Mouse (Mus musculus) ES-E14 (cell line): ENCODE results near the gene Ugt2b1. TPM values are rescaled to one million over a fixed set of nuclear protein-coding genes. Genes with fewer than 3 reads are reported as not detected.
"Not testable (repeated sequence)": the region's sequence is repeated elsewhere in the genome, so short reads cannot be mapped to it uniquely, and the experiment has no call there.

ENCODE experiments used
- DNase-seq: peaks from one replicate; pipeline ENCODE4 v3.0.0-alpha.2; 2013; ENCODE audit warnings: low read depth, low spot score
- H3K27ac ChIP-seq: 2 replicates; pipeline ENCODE4 v1.5.1; 2012; ENCODE audit warnings: low read depth, mild to moderate bottlenecking, low read length, moderate library complexity, mixed read lengths; ENCODE audit not compliant: poor library complexity, insufficient read depth, severe bottlenecking
- H3K36me3 ChIP-seq: 2 replicates; pipeline ENCODE4 v1.6.1; 2012; ENCODE audit warnings: mild to moderate bottlenecking, low read length, moderate library complexity, mixed read lengths; ENCODE audit not compliant: control insufficient read depth, poor library complexity, insufficient read depth, severe bottlenecking
- H3K4me1 ChIP-seq, 2 experiments: fragments of 150-350 bp in 1 of 2; sonication (generic) in 1 of 2; 2 replicates each; pipeline ENCODE4 v1.6.1; 2012; ENCODE audit warnings: low read length in 2 of 2, mild to moderate bottlenecking in 1 of 2, mixed read lengths in 1 of 2; ENCODE audit not compliant: control insufficient read depth in 2 of 2, insufficient read depth in 2 of 2, poor library complexity in 1 of 2
- H3K4me3 ChIP-seq, 2 experiments: fragments of 150-350 bp in 1 of 2; sonication (generic) in 1 of 2; 2 replicates each; pipeline ENCODE4 v1.5.1; 2012; ENCODE audit warnings: low read length in 2 of 2, low read depth in 1 of 2, mild to moderate bottlenecking in 1 of 2, mixed read lengths in 1 of 2; ENCODE audit not compliant: insufficient read depth in 1 of 2, poor library complexity in 1 of 2, severe bottlenecking in 1 of 2
- H3K9ac ChIP-seq: 2 replicates; pipeline ENCODE4 v1.6.1; 2012; ENCODE audit warnings: low read depth, mild to moderate bottlenecking, low read length, mixed read lengths; ENCODE audit not compliant: poor library complexity, insufficient read depth, severe bottlenecking
- H3K9me3 ChIP-seq: fragments of 150-350 bp; sonication (generic); 2 replicates; pipeline ENCODE4 v1.6.1; 2012; ENCODE audit warnings: low read depth, mild to moderate bottlenecking, low read length; ENCODE audit not compliant: control insufficient read depth, insufficient read depth
- CHD2 ChIP-seq: IDR thresholded peaks from 2 replicates; pipeline ENCODE4 v1.6.1; 2014; ENCODE audit warnings: mild to moderate bottlenecking, low read depth, low read length, inconsistent platforms
- HCFC1 ChIP-seq: IDR thresholded peaks from 2 replicates; pipeline ENCODE4 v1.6.1; 2012; ENCODE audit warnings: low read length, inconsistent platforms, borderline replicate concordance; ENCODE audit not compliant: insufficient read depth
- MAFK ChIP-seq: IDR thresholded peaks from 2 replicates; pipeline ENCODE4 v1.6.1; 2014; ENCODE audit warnings: mild to moderate bottlenecking, low read depth, low read length, inconsistent platforms; ENCODE audit not compliant: insufficient read depth
- ZC3H11A ChIP-seq: IDR thresholded peaks from 2 replicates; pipeline ENCODE4 v1.6.1; 2012; ENCODE audit warnings: low read depth, mild to moderate bottlenecking, inconsistent platforms, low read length, borderline replicate concordance
- ZNF384 ChIP-seq: IDR thresholded peaks from 2 replicates; pipeline ENCODE4 v1.6.1; 2012; ENCODE audit warnings: low read depth, low read length, inconsistent platforms
- in situ Hi-C, 2 experiments: fragments of 600-800 bp; cut with MboI; formaldehyde crosslinking; loops; one replicate each; pipeline ENCODE4 v1.15.1; 2025; ENCODE audit warnings: low sequenced_read_pairs in 2 of 2, inconsistent platforms in 1 of 2; ENCODE audit not compliant: unreplicated experiment in 2 of 2
- total RNA-seq: library from RNA; depleted of rRNA; stranded (reverse); fragments of 300-350 nt; gene quantifications from 2 replicates; pipeline ENCODE4 v1.2.3, GENCODE M21; 2012; rRNA removed

Ugt2b1 gene
- total RNA-seq: not detected in 2 replicates

DNA sequence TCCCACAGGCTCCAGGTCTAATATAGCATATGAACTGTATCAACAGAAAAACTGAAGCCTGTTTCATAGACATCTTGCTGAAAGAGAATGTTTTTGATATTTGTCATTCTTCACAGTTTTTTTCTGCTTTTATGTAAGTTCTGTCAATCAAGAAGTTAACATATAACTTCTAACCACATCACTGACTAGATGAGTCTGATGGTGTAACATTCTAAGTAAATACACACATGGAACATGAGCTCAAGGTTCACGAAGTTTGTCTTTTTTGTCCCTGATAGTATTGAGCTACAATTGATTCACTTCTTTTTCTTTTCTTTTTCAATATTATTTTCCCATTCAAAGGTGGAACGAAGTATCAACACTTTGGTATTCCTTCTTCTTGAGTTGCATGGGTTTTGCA is at the start of gene Ugt2b1:
Gene Ugt2b1 (minus strand): TSS at position 105 of the 400 bp plus-strand sequence.
- H3K9ac ChIP-seq: no peak within 1 kb of the TSS
- no peak within 1 kb of the TSS for H3K27ac ChIP-seq
- DNase-seq: no peak
- in situ Hi-C loops: no loop called here
- TF ChIP-seq HCFC1 (no peak), CHD2 (no peak), ZNF384 (no peak), MAFK (no peak), ZC3H11A (no peak)
- H3K9me3 ChIP-seq: no peaks in the 10 kb centered on the region
- H3K4me1 ChIP-seq: no peaks in the 10 kb centered on the region
- H3K36me3 ChIP-seq: no peaks in the 10 kb centered on the region
- H3K4me3 ChIP-seq: no peak within 1 kb of the TSS

GRCm38 (mm10) chr5:86967271-86967670 is 40.9 kb upstream of the Ugt2b1 start:
- H3K36me3 ChIP-seq, H3K4me1 ChIP-seq, H3K27ac ChIP-seq, DNase-seq, H3K4me3 ChIP-seq, in situ Hi-C loops, H3K9ac ChIP-seq, H3K9me3 ChIP-seq: not testable (repeated sequence)

GRCm38 (mm10) chr5:86962849-86963248 is 36.5 kb upstream of the Ugt2b1 start:
- H3K27ac ChIP-seq, in situ Hi-C loops, H3K36me3 ChIP-seq, DNase-seq, H3K9ac ChIP-seq, H3K9me3 ChIP-seq, H3K4me3 ChIP-seq, H3K4me1 ChIP-seq: not testable (repeated sequence)

GRCm38 (mm10) chr5:86961587-86962358 is 35.4 kb upstream of the Ugt2b1 start:
- Histone ChIP-seq H3K4me3 (no peak overlapping the region), H3K36me3 (no peaks in the 10 kb centered on the region), H3K9me3 (no peaks in the 10 kb centered on the region), H3K27ac (no peak overlapping the region), H3K9ac (no peak overlapping the region), H3K4me1 (no peaks in the 10 kb centered on the region)
- TF ChIP-seq HCFC1: no peak
- no peak for TF ChIP-seq MAFK
- no peak for TF ChIP-seq ZC3H11A
- no peak for TF ChIP-seq CHD2
- TF ChIP-seq ZNF384: no peak
- no peak for DNase-seq
- in situ Hi-C loops: no loop called here

GRCm38 (mm10) chr5:86960504-86960903 is 34.2 kb upstream of the Ugt2b1 start:
- Histone ChIP-seq H3K9ac (no peak overlapping the region), H3K4me1 (no peaks in the 10 kb centered on the region), H3K4me3 (no peak overlapping the region), H3K9me3 (no peaks in the 10 kb centered on the region), H3K27ac (no peak overlapping the region), H3K36me3 (no peaks in the 10 kb centered on the region)
- in situ Hi-C loops: no loop called here
- DNase-seq: no peak
- no peak for TF ChIP-seq ZNF384
- no peak for TF ChIP-seq ZC3H11A
- no peak for TF ChIP-seq HCFC1
- no peak for TF ChIP-seq MAFK
- TF ChIP-seq CHD2: no peak
